Mouse (Mus musculus) spleen, adult 2 months (tissue): ENCODE results near the gene Kank3. TPM values are rescaled to one million over a fixed set of nuclear protein-coding genes. Genes with fewer than 3 reads are reported as not detected.

Experiments
- DNase-seq, 2 experiments: peaks; one replicate each; pipeline versions ENCODE4 v3.0.0 to v3.0.0-alpha.2; 2012 to 2021; ENCODE audit warnings: low spot score in 2 of 2, low read depth in 1 of 2
- H3K27ac ChIP-seq: fragments of 200-500 bp; 2 replicates; pipeline ENCODE4 v1.5.1; 2012; ENCODE audit warnings: low read length, inconsistent platforms; ENCODE audit not compliant: insufficient read depth
- H3K27me3 ChIP-seq: fragments of 200-500 bp; 2 replicates; pipeline ENCODE4 v1.6.1; 2012; ENCODE audit warnings: mild to moderate bottlenecking, moderate library complexity, low read length, inconsistent platforms; ENCODE audit not compliant: control insufficient read depth, insufficient read depth
- H3K36me3 ChIP-seq: fragments of 200-500 bp; 2 replicates; pipeline ENCODE4 v1.6.1; 2012; ENCODE audit warnings: mild to moderate bottlenecking, low read length, inconsistent platforms; ENCODE audit not compliant: control insufficient read depth, insufficient read depth
- H3K4me1 ChIP-seq: fragments of 200-500 bp; 2 replicates; pipeline ENCODE4 v1.6.1; 2011; ENCODE audit warnings: inconsistent platforms; ENCODE audit not compliant: control insufficient read depth, insufficient read depth, insufficient read length
- H3K4me3 ChIP-seq: fragments of 200-500 bp; 2 replicates; pipeline ENCODE4 v1.5.1; 2011; ENCODE audit warnings: mild to moderate bottlenecking, inconsistent platforms; ENCODE audit not compliant: insufficient read depth, insufficient read length; ENCODE audit errors: extremely low read depth
- CTCF ChIP-seq: fragments of 200-500 bp; IDR thresholded peaks from 2 replicates; pipeline ENCODE4 v1.5.1; 2011; ENCODE audit warnings: mild to moderate bottlenecking, inconsistent platforms; ENCODE audit not compliant: insufficient read depth, insufficient read length, insufficient replicate concordance; ENCODE audit errors: extremely low read depth
- POLR2A ChIP-seq: fragments of 200-500 bp; IDR thresholded peaks from 2 replicates; pipeline ENCODE4 v1.6.1; 2011; ENCODE audit warnings: low read depth, low read length, inconsistent platforms
- WGBS: fragments of 180-500 bp; shearing (Covaris S2); methylation state at CpG from one replicate; pipeline ENCODE4 v1.1.7; 2018; 5-methylcytosine and 5-hydroxymethylcytosine counted together
- polyA plus RNA-seq: library from polyadenylated mRNA; depleted of rRNA; stranded (reverse); fragments of >200 nt; gene quantifications from 2 replicates; pipeline ENCODE4 v1.2.3, GENCODE M21; 2012; rRNA removed

Gene Kank3
- polyA plus RNA-seq, result 56.8 and 74.6 TPM in 2 replicates

GRCm38 (mm10) chr17:33810334-33811141, at the start of gene Kank3:
Gene Kank3 (plus strand): TSS chr17:33810519.
- H3K36me3 ChIP-seq, result no peaks in the 10 kb centered on the region
- H3K27me3 ChIP-seq, result peaks cover 7% of the 10 kb centered on the region
- H3K4me3 ChIP-seq, result peak within 1 kb of the TSS; percentile 55
- peak; percentile 75 to 78 for DNase-seq
- H3K4me1 ChIP-seq, result peaks cover 4% of the 10 kb centered on the region
- TF ChIP-seq CTCF (no peak), POLR2A (no peak; the same call in 1 of the 2 replicates)
- WGBS, result 3% methylated on average over 36 of the region's 36 CpGs
- H3K27ac ChIP-seq, result peak within 1 kb of the TSS; percentile 72

GRCm38 (mm10) chr17:33766389-33766788, 43.9 kb upstream of the Kank3 start:
- no peak for DNase-seq
- Histone ChIP-seq H3K36me3 (no peaks in the 10 kb centered on the region), H3K4me3 (no peak overlapping the region), H3K4me1 (no peaks in the 10 kb centered on the region), H3K27ac (no peak overlapping the region), H3K27me3 (no peaks in the 10 kb centered on the region)
- WGBS, result 56% methylated on average over 3 of the region's 3 CpGs
- TF ChIP-seq POLR2A, result no peak
- no peak for TF ChIP-seq CTCF

- Histone ChIP-seq H3K36me3 (peaks cover 2% of the 10 kb centered on the region; the same call in 1 of the 2 replicates), H3K4me3 (no peak overlapping the region), H3K27me3 (no peaks in the 10 kb centered on the region), H3K4me1 (no peaks in the 10 kb centered on the region), H3K27ac (no peak overlapping the region)
- DNase-seq, result no peak
- TF ChIP-seq CTCF, result no peak
- TF ChIP-seq POLR2A, result no peak
- 95% methylated on average over 4 of the region's 4 CpGs for WGBS
Observed at GRCm38 (mm10) chr17:33771617-33772016, 38.7 kb upstream of the Kank3 start.

- no peak for DNase-seq
- Histone ChIP-seq H3K4me1 (no peaks in the 10 kb centered on the region), H3K4me3 (no peak overlapping the region), H3K27ac (no peak overlapping the region), H3K36me3 (peaks cover 2% of the 10 kb centered on the region; the same call in 1 of the 2 replicates), H3K27me3 (no peaks in the 10 kb centered on the region)
- no peak for TF ChIP-seq CTCF
- no peak for TF ChIP-seq POLR2A
- 91% methylated on average over 6 of the region's 6 CpGs for WGBS
Observed at GRCm38 (mm10) chr17:33773426-33773825, 36.9 kb upstream of the Kank3 start.

- Histone ChIP-seq H3K27me3 (no peaks in the 10 kb centered on the region), H3K36me3 (peaks cover 2% of the 10 kb centered on the region; the same call in 1 of the 2 replicates), H3K27ac (no peak overlapping the region), H3K4me1 (no peaks in the 10 kb centered on the region), H3K4me3 (no peak overlapping the region)
- TF ChIP-seq POLR2A, result no peak
- no peak for TF ChIP-seq CTCF
- no peak for DNase-seq
- WGBS, result 89% methylated on average over 6 of the region's 6 CpGs
Observed at GRCm38 (mm10) chr17:33773871-33774572, 36.3 kb upstream of the Kank3 start.

- H3K4me3 ChIP-seq, result no peak overlapping the region
- H3K27me3 ChIP-seq, result no peaks in the 10 kb centered on the region
- 93% methylated on average over 8 of the region's 8 CpGs for whole genome bisulfite sequencing
- no peak for DNase-seq
- no peak overlapping the region for H3K27ac ChIP-seq
- H3K4me1 ChIP-seq, result no peaks in the 10 kb centered on the region
- no peak for TF ChIP-seq POLR2A
- no peak for TF ChIP-seq CTCF
- peaks cover 2% of the 10 kb centered on the region; the same call in 1 of the 2 replicates for H3K36me3 ChIP-seq
Observed at GRCm38 (mm10) chr17:33774573-33775155, 35.7 kb upstream of the Kank3 start.
